Mouse (Mus musculus) erythroid progenitor cell, adult 5-6 weeks (primary cell): Measurements from ENCODE around the gene Lrrc36. TPM values are rescaled to one million over a fixed set of nuclear protein-coding genes. Genes with fewer than 3 reads are reported as not detected.

ENCODE experiments used
- total RNA-seq, 2 experiments: library from RNA; stranded (forward) in 1 of 2; stranded (reverse) in 1 of 2; fragments of 150-400 nt in 1 of 2; fragments of 186-747, 209-891 nt in 1 of 2; gene quantifications; 2 replicates each; pipeline versions ENCODE4 v1.2.3 to v1.2.4; 2015 to 2017; ENCODE audit warnings: low replicate concordance in 2 of 2

The Lrrc36 gene
- total RNA-seq, 2 experiments from 2014 or later, result not detected

Other genes with a start within 250 kb of the Lrrc36 start
- 25.9 and 34.4 TPM in 2 replicates for gene Cbfb, start 242.9 kb upstream of the Lrrc36 start, total RNA-seq (2015; ENCODE audit: low replicate concordance)
- gene Cbfb, start 242.9 kb upstream of the Lrrc36 start, total RNA-seq (2017; ENCODE audit: low replicate concordance), result 18.0 and 29.3 TPM in 2 replicates
- 19.8 and 24.3 TPM in 2 replicates for gene D230025D16Rik, start 188.4 kb upstream of the Lrrc36 start, total RNA-seq (2015; ENCODE audit: low replicate concordance)
- gene D230025D16Rik, start 188.4 kb upstream of the Lrrc36 start, total RNA-seq (2017; ENCODE audit: low replicate concordance), result 12.9 and 19.5 TPM in 2 replicates
- gene B3gnt9, start 158.4 kb upstream of the Lrrc36 start, total RNA-seq (2015; ENCODE audit: low replicate concordance), result 1.7 and 2.9 TPM in 2 replicates
- gene B3gnt9, start 158.4 kb upstream of the Lrrc36 start, total RNA-seq (2017; ENCODE audit: low replicate concordance), result 0.77 TPM in 1 of 2 replicates, not detected in the other
- gene Tradd, start 149.0 kb upstream of the Lrrc36 start, total RNA-seq (2015; ENCODE audit: low replicate concordance), result 5.8 and 6.7 TPM in 2 replicates
- 2.7 TPM in 1 of 2 replicates, not detected in the other for gene Tradd, start 149.0 kb upstream of the Lrrc36 start, total RNA-seq (2017; ENCODE audit: low replicate concordance)
- gene Fbxl8, start 148.9 kb upstream of the Lrrc36 start, total RNA-seq (2015; ENCODE audit: low replicate concordance), result 2.5 TPM in 1 of 2 replicates, not detected in the other
- 0.08 TPM in 1 of 2 replicates, not detected in the other for gene Fbxl8, start 148.9 kb upstream of the Lrrc36 start, total RNA-seq (2017; ENCODE audit: low replicate concordance)
- gene Hsf4, start 143.8 kb upstream of the Lrrc36 start, total RNA-seq (2015; ENCODE audit: low replicate concordance), result not detected in 2 replicates
- gene Hsf4, start 143.8 kb upstream of the Lrrc36 start, total RNA-seq (2017; ENCODE audit: low replicate concordance), result not detected in 2 replicates
- gene Nol3, start 137.4 kb upstream of the Lrrc36 start, total RNA-seq (2015; ENCODE audit: low replicate concordance), result not detected in 2 replicates
- gene Nol3, start 137.4 kb upstream of the Lrrc36 start, total RNA-seq (2017; ENCODE audit: low replicate concordance), result not detected in 2 replicates
- gene 4931428F04Rik, start 123.7 kb upstream of the Lrrc36 start, total RNA-seq (2015; ENCODE audit: low replicate concordance), result 1.7 TPM in 1 of 2 replicates, not detected in the other
- 1.7 TPM in 1 of 2 replicates, not detected in the other for gene 4931428F04Rik, start 123.7 kb upstream of the Lrrc36 start, total RNA-seq (2017; ENCODE audit: low replicate concordance)
- gene Exoc3l, start 117.5 kb upstream of the Lrrc36 start, total RNA-seq (2015; ENCODE audit: low replicate concordance), result 3.2 TPM in 1 of 2 replicates, not detected in the other
- gene Exoc3l, start 117.5 kb upstream of the Lrrc36 start, total RNA-seq (2017; ENCODE audit: low replicate concordance), result 8.5 and 18.6 TPM in 2 replicates
- 632 and 674 TPM in 2 replicates for gene E2f4, start 115.9 kb upstream of the Lrrc36 start, total RNA-seq (2015; ENCODE audit: low replicate concordance)
- gene E2f4, start 115.9 kb upstream of the Lrrc36 start, total RNA-seq (2017; ENCODE audit: low replicate concordance), result 268 and 326 TPM in 2 replicates
- gene Elmo3, start 108.0 kb upstream of the Lrrc36 start, total RNA-seq (2015; ENCODE audit: low replicate concordance), result 10.1 and 18.7 TPM in 2 replicates
- gene Elmo3, start 108.0 kb upstream of the Lrrc36 start, total RNA-seq (2017; ENCODE audit: low replicate concordance), result 14.0 and 21.9 TPM in 2 replicates
- gene Lrrc29, start 87.3 kb upstream of the Lrrc36 start, total RNA-seq (2015; ENCODE audit: low replicate concordance), result 23.4 and 26.8 TPM in 2 replicates
- 24.8 and 31.7 TPM in 2 replicates for gene Lrrc29, start 87.3 kb upstream of the Lrrc36 start, total RNA-seq (2017; ENCODE audit: low replicate concordance)
- gene Tmem208, start 87.2 kb upstream of the Lrrc36 start, total RNA-seq (2015; ENCODE audit: low replicate concordance), result 67.9 and 68.8 TPM in 2 replicates
- 18.1 and 30.2 TPM in 2 replicates for gene Tmem208, start 87.2 kb upstream of the Lrrc36 start, total RNA-seq (2017; ENCODE audit: low replicate concordance)
- gene Fhod1, start 65.6 kb upstream of the Lrrc36 start, total RNA-seq (2015; ENCODE audit: low replicate concordance), result 1.3 and 3.2 TPM in 2 replicates
- gene Fhod1, start 65.6 kb upstream of the Lrrc36 start, total RNA-seq (2017; ENCODE audit: low replicate concordance), result 0.08 and 0.90 TPM in 2 replicates
- gene Slc9a5, start 64.7 kb upstream of the Lrrc36 start, total RNA-seq (2015; ENCODE audit: low replicate concordance), result 2.9 TPM in 1 of 2 replicates, not detected in the other
- gene Slc9a5, start 64.7 kb upstream of the Lrrc36 start, total RNA-seq (2017; ENCODE audit: low replicate concordance), result not detected in 2 replicates
- not detected in 2 replicates for gene Plekhg4, start 40.3 kb upstream of the Lrrc36 start, total RNA-seq (2015; ENCODE audit: low replicate concordance)
- not detected in 2 replicates for gene Plekhg4, start 40.3 kb upstream of the Lrrc36 start, total RNA-seq (2017; ENCODE audit: low replicate concordance)
- not detected in 2 replicates for gene Kctd19, start 69 bp upstream of the Lrrc36 start, total RNA-seq (2015; ENCODE audit: low replicate concordance)
- gene Kctd19, start 69 bp upstream of the Lrrc36 start, total RNA-seq (2017; ENCODE audit: low replicate concordance), result not detected in 2 replicates
- 2.5 TPM in 1 of 2 replicates, not detected in the other for gene Tppp3, start 58.0 kb downstream of the Lrrc36 start, total RNA-seq (2015; ENCODE audit: low replicate concordance)
- gene Tppp3, start 58.0 kb downstream of the Lrrc36 start, total RNA-seq (2017; ENCODE audit: low replicate concordance), result 2.2 TPM in 1 of 2 replicates, not detected in the other
- 2.5 TPM in 1 of 2 replicates, not detected in the other for gene Zdhhc1, start 83.3 kb downstream of the Lrrc36 start, total RNA-seq (2015; ENCODE audit: low replicate concordance)
- 0.39 TPM in 1 of 2 replicates, not detected in the other for gene Zdhhc1, start 83.3 kb downstream of the Lrrc36 start, total RNA-seq (2017; ENCODE audit: low replicate concordance)
- gene Hsd11b2, start 105.2 kb downstream of the Lrrc36 start, total RNA-seq (2015; ENCODE audit: low replicate concordance), result not detected in 2 replicates
- gene Hsd11b2, start 105.2 kb downstream of the Lrrc36 start, total RNA-seq (2017; ENCODE audit: low replicate concordance), result not detected in 2 replicates
- 84.7 and 109 TPM in 2 replicates for gene Atp6v0d1, start 152.5 kb downstream of the Lrrc36 start, total RNA-seq (2015; ENCODE audit: low replicate concordance)
- gene Atp6v0d1, start 152.5 kb downstream of the Lrrc36 start, total RNA-seq (2017; ENCODE audit: low replicate concordance), result 31.3 and 35.6 TPM in 2 replicates
- 7.2 and 11.3 TPM in 2 replicates for gene Ripor1, start 191.7 kb downstream of the Lrrc36 start, total RNA-seq (2015; ENCODE audit: low replicate concordance)
- gene Ripor1, start 191.7 kb downstream of the Lrrc36 start, total RNA-seq (2017; ENCODE audit: low replicate concordance), result 0.23 and 1.8 TPM in 2 replicates
- 154 and 195 TPM in 2 replicates for gene Ctcf, start 223.0 kb downstream of the Lrrc36 start, total RNA-seq (2015; ENCODE audit: low replicate concordance)
- gene Ctcf, start 223.0 kb downstream of the Lrrc36 start, total RNA-seq (2017; ENCODE audit: low replicate concordance), result 314 and 346 TPM in 2 replicates
- gene Agrp, start 223.8 kb downstream of the Lrrc36 start, total RNA-seq (2015; ENCODE audit: low replicate concordance), result not detected in 2 replicates
- gene Agrp, start 223.8 kb downstream of the Lrrc36 start, total RNA-seq (2017; ENCODE audit: low replicate concordance), result not detected in 2 replicates